Mouse (Mus musculus) gastrocnemius, postnatal 10 days (tissue): ENCODE measurements around the gene Prr29. TPM values are rescaled to one million over a fixed set of nuclear protein-coding genes. Genes with fewer than 3 reads are reported as not detected.
"Not testable (repeated sequence)": the region's sequence is repeated elsewhere in the genome, so short reads cannot be mapped to it uniquely, and the experiment has no call there.

Experiments
- DNase-seq: peaks from one replicate; pipeline ENCODE4 v3.0.0; 2021; ENCODE audit warnings: mixed read lengths
- long read RNA-seq, 2 experiments: library from polyadenylated mRNA; stranded (forward); transcript quantifications; one replicate each; pipeline ENCODE4 v2.0.0; 2021
- total RNA-seq, 2 experiments: library from RNA; stranded (reverse); gene quantifications; 2 replicates each; pipeline ENCODE4 v1.2.3; 2021

Gene Prr29
- total RNA-seq = 10 to 100 TPM; 11.4 to 11.5 TPM
- long read RNA-seq, experiment 1, partial matches to known transcripts = 1 of 5 reads
- long read RNA-seq, experiment 1, other reads (novel, unspliced or antisense) = 3 of 5 reads
- long read RNA-seq, experiment 2, partial matches to known transcripts = 1 of 4 reads
- long read RNA-seq, experiment 2, other reads (novel, unspliced or antisense) = 3 of 4 reads

DNA sequence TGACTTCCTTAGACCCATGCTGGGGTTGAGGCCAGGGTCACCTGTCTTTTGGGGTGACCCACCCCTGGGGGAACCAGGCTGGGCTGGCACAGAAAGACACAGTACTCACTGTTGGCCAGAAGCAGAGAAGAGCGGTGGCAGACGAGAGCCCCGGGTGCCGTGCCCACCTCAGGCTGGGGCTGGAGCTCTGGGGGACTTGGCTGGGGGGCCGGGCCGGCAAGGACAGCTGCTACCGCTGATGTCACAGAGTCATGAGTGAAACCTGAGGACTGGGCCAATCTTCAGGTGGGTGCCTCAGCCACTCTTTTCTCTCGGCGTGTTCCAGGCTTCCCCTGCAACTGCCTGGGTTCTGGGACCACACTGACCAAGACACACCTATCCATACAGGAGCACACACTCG, at the start of gene Prr29:
Prr29 (plus strand) TSS at position 107 of the 400 bp plus-strand sequence.
- DNase-seq = peak; percentile 50

- no peak for DNase-seq
Measured at GRCm38 (mm10) chr11:106316416-106316815, 48.9 kb upstream of the Prr29 start.

GRCm38 (mm10) chr11:106317801-106318200, 47.5 kb upstream of the Prr29 start:
- DNase-seq = no peak

GRCm38 (mm10) chr11:106318406-106319366, 46.6 kb upstream of the Prr29 start:
- no peak for DNase-seq

DNA sequence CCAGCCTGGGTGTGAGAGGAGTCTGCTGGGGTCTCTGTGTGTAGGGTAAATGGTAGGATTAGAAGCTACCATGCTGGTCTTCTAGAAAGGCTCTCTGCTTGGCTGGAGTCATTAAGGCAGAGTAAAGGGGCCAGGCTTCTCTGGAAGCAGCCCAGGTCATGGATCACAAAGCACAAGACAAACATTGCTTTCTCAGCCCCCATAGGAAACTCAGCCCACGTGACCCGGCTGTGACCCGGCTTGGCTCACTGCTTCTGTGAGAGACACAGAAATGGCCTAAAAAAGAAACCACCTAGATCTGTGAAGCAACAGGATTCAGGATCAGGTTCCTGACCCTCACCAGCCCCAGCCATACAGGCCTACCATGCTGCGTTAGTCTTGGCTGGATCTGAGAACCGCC, 40.4 kb upstream of the Prr29 start:
- DNase-seq = no peak

DNA sequence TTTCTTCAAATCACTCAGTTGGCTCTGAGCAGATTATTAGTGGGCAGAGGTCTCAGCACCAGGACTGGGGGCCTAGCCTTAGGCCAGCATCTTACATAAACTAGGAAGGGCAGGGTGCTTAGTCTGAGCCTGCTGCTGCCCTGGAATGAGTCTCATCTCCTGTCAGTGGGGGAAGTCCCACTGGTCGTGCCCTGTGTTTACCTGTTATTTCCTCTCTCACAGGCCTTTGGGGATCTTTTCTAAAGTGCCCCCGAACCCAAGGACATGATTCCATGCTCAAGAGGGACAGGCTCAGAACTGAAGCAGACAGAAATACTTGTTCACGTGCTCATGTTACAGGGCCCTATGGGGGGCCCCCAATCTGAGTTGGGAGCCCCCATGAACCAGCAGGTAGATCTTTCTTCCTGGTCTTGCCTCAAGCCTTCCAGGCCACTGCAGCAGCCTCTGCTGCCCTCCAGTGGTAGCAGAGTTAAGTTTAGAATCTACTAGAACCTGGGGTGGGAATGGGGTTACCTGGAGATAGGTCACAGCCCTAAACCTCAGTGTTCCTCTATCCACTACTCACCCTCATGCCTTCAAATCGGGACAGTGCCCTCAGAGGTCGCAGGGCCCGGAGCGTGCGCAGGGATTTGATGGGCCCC, 39.6 kb upstream of the Prr29 start:
- peak; percentile 66 for DNase-seq

GRCm38 (mm10) chr11:106326475-106326874, 38.8 kb upstream of the Prr29 start:
- no peak for DNase-seq

DNA sequence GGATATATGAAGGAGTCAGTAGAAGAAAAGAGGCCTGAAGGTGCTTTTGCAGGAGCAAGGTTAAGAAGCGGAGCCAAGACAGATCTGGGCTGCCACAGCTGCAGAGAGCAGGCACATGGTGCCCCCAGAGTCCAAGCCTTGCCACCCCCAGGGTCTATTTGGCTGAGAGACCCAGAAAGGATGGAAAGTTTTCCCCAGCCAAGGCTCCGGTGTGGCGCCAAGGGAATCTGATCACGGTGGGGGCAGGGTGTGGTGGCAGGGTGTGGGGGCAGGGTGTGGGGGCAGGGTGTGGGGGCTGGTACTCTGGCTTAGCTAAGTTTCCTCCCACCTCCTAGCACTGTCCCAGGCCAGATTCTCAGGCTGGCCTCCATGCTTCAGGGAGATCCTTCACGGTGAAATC, 36.8 kb upstream of the Prr29 start:
- peak; percentile 47 for DNase-seq

DNA sequence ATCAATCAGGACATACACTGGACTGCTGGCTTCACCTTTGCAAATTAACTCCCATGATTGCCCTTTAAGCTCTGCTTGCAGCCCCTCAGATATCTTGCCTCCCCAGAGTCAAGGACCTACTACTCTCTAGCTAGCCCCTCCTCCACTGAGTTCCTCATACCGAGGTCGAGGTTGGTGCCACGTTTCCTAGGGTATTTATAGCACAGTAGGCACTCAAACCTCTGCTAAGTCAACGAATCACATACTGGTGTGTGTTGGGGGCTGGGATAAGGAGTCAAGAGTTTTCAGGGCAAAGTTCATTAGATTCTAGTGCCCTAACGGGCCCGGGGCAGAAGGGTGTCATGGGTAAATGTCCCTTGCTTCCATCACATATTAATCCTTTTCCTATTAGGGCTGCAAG, 36.1 kb upstream of the Prr29 start:
- DNase-seq = no peak

DNA sequence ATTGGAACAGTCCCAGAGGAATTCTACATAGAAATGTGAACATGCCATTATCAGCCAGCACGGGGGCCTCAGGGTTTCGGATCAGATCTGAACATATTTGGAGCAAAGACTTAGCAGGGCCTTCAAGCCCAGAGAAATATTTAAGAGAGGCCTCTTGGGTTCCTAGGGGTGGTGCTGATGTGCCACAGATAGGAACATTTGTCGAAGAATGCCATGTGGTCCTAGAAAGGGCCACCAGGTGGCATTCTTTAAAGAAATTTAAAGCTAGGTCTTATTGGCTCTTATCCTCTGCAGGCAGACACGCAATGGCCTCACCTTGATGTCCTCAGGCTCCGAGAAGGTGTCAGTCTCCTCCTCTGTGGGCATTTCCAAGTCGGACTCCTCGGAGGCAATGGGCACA, 35.6 kb upstream of the Prr29 start:
- no peak for DNase-seq

DNA sequence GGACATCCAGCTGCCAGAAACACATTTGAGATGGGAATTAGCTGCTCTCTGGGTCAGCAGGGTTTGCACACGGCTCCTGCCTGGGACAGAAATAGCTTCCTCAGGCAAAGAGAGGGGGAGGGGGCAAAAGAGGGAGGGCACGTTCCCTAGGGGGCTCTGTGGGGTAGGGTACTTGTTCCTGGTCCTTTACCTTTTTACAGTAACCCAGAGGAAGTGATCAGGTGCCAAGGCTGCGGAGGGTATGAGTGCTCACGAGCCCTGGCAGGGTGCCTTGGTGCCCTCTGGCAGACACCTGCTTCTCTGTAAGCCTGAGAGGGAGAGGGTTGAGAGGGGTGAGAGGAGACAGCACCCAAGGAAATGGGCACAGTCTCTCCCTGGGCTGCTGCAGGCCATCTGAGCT, 32.8 kb upstream of the Prr29 start:
- no peak for DNase-seq

DNA sequence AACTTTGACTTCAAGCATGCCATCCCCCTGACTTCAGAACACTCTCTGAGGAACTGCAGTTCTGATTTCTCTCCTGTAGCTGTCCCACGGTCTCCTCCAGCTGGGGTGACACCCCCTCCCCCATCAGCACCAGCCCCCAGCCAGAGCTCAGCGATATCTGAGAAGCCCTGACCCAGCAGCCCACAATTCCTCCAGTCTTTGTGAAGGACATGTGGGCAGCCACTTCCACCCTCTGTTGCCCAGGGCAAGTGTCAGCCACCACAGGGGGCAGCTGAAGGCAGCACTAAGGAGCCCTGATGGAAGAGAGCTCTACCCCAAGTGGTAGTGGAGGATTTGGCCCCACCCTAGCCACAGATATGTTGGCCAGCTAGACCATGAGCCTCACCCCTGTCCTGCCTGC, 31.2 kb upstream of the Prr29 start:
- DNase-seq = peak; percentile 33

DNA sequence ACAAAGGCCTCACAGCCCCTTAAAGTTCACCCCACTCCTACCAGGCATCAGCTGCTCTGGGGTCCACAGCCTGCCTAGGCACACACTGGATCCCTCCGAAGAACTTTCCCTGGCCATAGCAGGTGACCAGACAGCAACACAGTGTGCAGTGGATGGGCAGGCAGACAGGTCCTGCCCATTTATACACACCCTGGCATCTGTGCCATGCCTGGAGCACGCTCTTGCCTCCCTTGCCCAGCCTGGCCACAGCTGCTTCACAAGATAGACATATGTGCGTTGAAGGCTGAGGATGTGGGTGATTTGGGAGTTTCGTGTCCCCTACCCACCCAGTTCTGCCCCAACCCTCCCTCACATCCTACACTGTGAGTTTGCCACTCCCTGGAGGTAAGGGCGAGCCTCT, 27.2 kb upstream of the Prr29 start:
- DNase-seq = no peak

- DNase-seq = no peak
Measured at GRCm38 (mm10) chr11:106338870-106339269, 26.4 kb upstream of the Prr29 start.

DNA sequence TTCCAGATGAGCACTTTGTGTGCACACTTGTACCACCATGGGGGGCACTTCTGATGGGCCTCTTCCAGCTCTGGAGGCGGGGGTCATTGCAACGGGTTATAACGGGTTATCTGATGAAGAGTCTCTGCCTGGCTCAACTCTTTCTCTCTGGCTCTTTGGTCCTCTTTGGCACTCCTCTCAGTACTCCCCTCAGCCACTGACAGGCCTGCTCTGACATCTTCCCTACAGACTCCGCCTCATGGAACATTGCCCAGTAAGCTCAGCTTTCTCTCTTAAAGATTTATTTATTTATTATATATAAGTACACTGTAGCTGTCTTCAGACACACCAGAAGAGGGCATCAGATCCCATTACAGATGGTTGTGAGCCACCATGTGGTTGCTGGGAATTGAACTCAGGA, 25.9 kb upstream of the Prr29 start:
- not testable (repeated sequence) for DNase-seq

- peak; percentile 44 for DNase-seq
Measured at GRCm38 (mm10) chr11:106340990-106341520, 24.2 kb upstream of the Prr29 start.

- DNase-seq = no peak
Measured at GRCm38 (mm10) chr11:106344910-106345309, 20.4 kb upstream of the Prr29 start.

DNA sequence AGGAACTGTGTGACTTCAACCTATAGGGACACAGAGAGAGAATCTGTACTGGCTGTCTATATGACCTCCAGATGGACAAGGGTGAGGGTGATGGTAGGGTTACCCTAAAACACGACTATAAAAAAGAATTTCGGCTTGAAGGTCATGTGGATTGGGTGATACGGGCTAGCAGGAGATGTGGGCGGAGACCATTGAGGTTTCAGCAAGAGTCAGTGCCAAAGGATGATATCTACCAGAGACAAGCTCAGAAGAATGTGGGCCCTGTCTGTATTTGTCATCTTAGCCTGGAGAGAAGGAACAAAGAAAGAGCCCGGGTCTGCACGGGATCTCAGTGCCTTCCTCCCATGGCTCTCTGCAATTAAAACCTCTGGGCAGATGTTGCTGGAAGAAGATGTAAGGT, 15.5 kb upstream of the Prr29 start:
- no peak for DNase-seq

DNA sequence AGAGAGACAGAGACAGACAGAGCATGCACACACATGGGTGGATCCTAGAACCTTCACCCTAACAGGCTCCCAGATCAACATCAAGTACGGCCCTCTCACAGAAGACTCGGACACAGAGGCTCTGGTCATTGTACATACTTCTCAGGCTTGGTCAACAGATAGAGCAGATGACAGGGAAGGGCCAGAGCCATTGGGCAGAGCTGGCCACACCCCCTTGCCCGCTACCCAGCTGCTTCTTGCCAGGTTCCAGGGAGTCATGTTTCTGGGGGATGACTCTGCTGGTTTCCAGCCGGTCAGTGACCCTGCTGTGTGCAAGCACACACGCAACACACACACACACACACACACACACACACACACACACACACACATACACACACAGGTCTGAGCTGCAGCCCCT, 14.4 kb upstream of the Prr29 start:
- peak; percentile 52 for DNase-seq

GRCm38 (mm10) chr11:106351253-106351652, 14.0 kb upstream of the Prr29 start:
- DNase-seq = no peak

DNA sequence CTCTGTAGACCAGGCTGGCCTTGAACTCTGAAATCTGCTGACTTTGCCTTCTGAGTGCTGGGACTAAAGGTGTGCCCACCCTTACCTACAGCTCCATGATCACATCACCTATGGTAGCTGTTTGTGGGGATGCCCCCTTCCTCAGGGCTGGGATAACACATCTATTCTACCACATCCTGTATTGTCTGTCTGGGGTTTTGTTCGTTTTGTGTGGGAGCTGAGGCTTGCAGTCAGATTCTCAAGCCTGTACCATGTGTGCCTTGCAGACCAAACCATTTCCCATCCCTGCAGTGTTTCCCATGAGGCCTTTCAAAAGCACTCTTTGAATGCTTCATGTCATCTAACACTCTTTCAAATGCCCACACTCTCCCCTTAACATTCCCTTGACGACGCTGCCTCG, 13.3 kb upstream of the Prr29 start:
- no peak for DNase-seq

- DNase-seq = no peak
Measured at GRCm38 (mm10) chr11:106353188-106353587, 12.1 kb upstream of the Prr29 start, which contains the start of gene Scn4a. Scn4a (minus strand) TSS chr11:106353288.

- DNase-seq = no peak
Measured at GRCm38 (mm10) chr11:106354181-106354580, 11.1 kb upstream of the Prr29 start.
